Mouse (Mus musculus): ENCODE data around the gene Slc38a4. TPM values are rescaled to one million over a fixed set of nuclear protein-coding genes. Genes with fewer than 3 reads are reported as not detected.

Slc38a4 gene
- polyA plus RNA-seq, 1 experiment from 2014 or later: 29.1 TPM

DNA sequence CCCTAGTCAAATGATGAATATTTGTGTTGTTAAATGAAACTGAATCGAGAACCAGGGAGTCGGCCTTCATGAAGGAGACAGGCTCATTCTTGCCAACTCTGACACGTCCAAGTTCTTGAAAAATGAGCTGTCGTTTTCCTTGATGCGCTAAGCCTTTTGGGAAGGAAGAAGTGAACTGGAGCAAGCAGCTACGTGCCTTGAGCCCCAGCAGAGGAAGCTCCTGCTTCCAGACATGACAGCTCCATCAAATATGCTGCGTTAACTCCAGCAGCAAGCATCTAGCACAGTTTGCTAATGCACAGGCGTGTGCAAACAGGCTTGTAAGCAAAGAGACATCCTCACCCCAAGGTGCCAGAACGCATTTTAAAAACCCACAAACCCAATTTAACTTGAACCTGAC, 80.6 kb downstream of the Slc38a4 start:
- Histone ChIP-seq H3K36me3 (no peaks in the 10 kb centered on the region), H3K9me3 (replicated peaks) (no peaks in the 10 kb centered on the region), H3K4me3 (no peak overlapping the region), H3K27ac (no peak overlapping the region), H3K27me3 (no peaks in the 10 kb centered on the region), H3K9ac (no peak overlapping the region), H3K4me2 (replicated peaks) (no peak overlapping the region), H3K4me1 (no peaks in the 10 kb centered on the region)
- 79% methylated on average over 9 of the region's 9 CpGs for WGBS
- ATAC-seq (ENCODE audit: low FRiP score): no peak

DNA sequence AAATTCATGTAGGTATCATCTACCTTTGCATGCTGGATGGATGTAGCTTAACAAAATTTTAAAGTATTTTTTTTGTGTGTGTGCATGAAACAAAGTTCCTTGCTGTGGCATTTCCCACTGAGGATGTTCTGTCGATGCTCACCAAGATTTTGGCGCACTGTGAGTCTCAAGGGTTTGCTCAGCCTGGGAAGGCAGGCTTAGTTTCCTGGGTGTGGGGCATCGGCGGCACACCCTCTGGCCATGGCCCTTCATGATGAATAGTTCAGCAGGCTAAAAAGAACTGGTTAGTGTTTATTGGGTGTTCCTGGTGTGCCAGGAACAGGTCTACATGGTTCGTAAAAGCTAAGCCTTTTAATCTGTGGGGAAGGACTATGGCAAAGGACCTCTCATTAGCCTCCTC, 81.6 kb downstream of the Slc38a4 start:
- Histone ChIP-seq H3K4me1 (no peaks in the 10 kb centered on the region), H3K36me3 (no peaks in the 10 kb centered on the region), H3K4me3 (no peak overlapping the region), H3K9ac (no peak overlapping the region), H3K27ac (no peak overlapping the region), H3K27me3 (no peaks in the 10 kb centered on the region), H3K9me3 (replicated peaks) (no peaks in the 10 kb centered on the region), H3K4me2 (replicated peaks) (no peak overlapping the region)
- no peak for ATAC-seq (ENCODE audit: low FRiP score)
- WGBS: 96% methylated on average over 5 of the region's 5 CpGs

DNA sequence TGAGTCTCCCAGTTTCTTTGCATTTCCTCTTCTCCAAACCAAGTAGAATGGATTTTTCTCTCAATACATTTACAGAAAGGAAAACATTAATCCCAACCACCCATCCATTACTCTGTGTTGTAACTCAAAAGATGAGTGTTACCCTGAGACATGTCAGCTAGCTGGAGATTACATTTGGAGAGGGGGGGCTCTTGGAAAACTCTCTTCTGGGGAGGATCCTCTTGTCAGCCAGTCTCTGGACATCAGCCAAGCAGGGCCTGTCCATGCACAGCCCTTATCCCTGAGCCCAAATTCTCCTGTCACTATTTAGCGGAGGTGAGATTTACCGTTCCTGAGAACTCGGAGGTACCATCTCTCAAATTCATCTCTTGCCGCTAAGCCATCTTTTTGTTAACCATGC, 82.4 kb downstream of the Slc38a4 start:
- no peak overlapping the region for H3K4me3 ChIP-seq
- no peaks in the 10 kb centered on the region for H3K4me1 ChIP-seq
- 97% methylated on average over 4 of the region's 4 CpGs for WGBS
- H3K9ac ChIP-seq: no peak overlapping the region
- H3K9me3 ChIP-seq (replicated peaks): no peaks in the 10 kb centered on the region
- H3K27me3 ChIP-seq: no peaks in the 10 kb centered on the region
- H3K4me2 ChIP-seq (replicated peaks): no peak overlapping the region
- no peaks in the 10 kb centered on the region for H3K36me3 ChIP-seq
- H3K27ac ChIP-seq: no peak overlapping the region
- ATAC-seq (ENCODE audit: low FRiP score): no peak

DNA sequence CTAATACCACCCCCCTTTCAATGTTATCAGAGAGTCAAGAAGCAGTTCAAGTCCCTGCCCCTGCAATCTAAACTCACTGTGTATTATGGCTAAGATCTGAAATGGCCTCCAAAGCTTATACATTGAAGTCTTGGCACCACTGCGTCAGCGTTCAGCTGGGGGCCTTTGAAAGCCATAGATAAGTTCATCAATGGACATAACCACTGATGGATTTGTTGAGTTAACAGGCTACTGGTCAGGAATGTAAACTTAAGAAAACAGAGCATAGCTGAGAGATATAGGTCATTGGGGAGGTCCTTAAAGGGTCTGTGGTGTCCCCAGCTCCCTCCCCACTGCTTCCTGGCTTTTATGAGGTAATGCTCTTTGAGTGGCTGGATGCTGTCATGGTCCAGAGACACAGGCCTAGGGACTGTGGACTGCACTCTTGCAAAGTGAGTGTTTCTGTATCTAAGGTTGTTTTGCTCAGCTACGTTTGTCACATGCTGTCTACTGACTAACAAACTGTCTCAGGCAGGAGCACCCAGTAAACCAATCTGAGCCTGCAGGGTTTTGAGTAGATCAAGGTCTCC, 83.0 kb downstream of the Slc38a4 start:
- no peak overlapping the region for H3K4me3 ChIP-seq
- WGBS: 96% methylated on average over 3 of the region's 3 CpGs
- H3K27ac ChIP-seq: no peak overlapping the region
- no peak overlapping the region for H3K9ac ChIP-seq
- H3K27me3 ChIP-seq: no peaks in the 10 kb centered on the region
- no peaks in the 10 kb centered on the region for H3K4me1 ChIP-seq
- no peak for ATAC-seq (ENCODE audit: low FRiP score)
- no peaks in the 10 kb centered on the region for H3K9me3 ChIP-seq (replicated peaks)
- no peaks in the 10 kb centered on the region for H3K36me3 ChIP-seq
- H3K4me2 ChIP-seq (replicated peaks): no peak overlapping the region

DNA sequence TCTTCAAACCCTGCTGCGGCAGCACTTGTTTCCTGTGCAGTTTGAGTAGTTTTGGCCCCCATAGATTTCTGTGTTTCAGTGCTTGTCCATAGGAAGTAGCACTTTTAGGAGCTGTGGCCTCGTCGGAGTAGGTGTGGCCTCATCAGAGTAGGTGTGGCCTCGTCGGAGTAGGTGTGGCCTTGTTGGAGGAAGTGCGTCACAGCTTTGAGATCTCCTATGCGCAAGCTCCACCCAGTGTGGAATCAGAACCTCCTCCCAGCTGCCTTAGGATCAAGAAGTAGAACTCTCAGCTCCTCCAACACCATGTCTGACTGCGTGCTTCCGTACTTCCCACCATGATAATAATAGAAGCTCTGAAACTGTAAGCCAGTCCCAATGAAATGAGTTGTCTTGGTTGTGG, 83.8 kb downstream of the Slc38a4 start:
- no peaks in the 10 kb centered on the region for H3K9me3 ChIP-seq (replicated peaks)
- no peaks in the 10 kb centered on the region for H3K27me3 ChIP-seq
- no peak overlapping the region for H3K4me3 ChIP-seq
- no peaks in the 10 kb centered on the region for H3K36me3 ChIP-seq
- no peak for ATAC-seq (ENCODE audit: low FRiP score)
- no peaks in the 10 kb centered on the region for H3K4me1 ChIP-seq
- WGBS: 92% methylated on average over 9 of the region's 9 CpGs
- H3K27ac ChIP-seq: no peak overlapping the region
- no peak overlapping the region for H3K4me2 ChIP-seq (replicated peaks)
- H3K9ac ChIP-seq: no peak overlapping the region

DNA sequence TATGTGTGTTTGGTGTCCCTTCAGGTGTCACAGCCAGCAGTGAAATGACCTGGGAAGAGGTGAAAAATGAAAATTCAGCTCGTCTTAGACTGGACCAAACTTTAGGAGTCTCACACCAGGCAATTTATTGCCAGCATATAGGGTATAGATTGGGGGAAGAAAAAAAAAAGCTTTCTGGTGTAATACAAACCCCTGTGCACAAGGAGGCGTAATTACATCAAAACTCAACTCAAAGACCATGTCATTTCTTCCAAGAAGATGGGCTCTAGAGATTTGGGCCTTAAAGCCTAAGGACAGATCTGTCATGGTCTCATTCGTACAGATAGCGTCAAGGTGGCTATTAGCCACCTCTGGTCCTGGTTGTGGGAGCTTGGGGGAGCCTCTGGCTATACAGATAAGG, 86.0 kb downstream of the Slc38a4 start:
- Histone ChIP-seq H3K4me1 (no peaks in the 10 kb centered on the region), H3K4me3 (no peak overlapping the region), H3K9ac (no peak overlapping the region), H3K9me3 (replicated peaks) (no peaks in the 10 kb centered on the region), H3K27ac (no peak overlapping the region), H3K4me2 (replicated peaks) (no peak overlapping the region), H3K27me3 (no peaks in the 10 kb centered on the region), H3K36me3 (no peaks in the 10 kb centered on the region)
- ATAC-seq (ENCODE audit: low FRiP score): no peak
- WGBS: 68% methylated on average over 4 of the region's 4 CpGs

DNA sequence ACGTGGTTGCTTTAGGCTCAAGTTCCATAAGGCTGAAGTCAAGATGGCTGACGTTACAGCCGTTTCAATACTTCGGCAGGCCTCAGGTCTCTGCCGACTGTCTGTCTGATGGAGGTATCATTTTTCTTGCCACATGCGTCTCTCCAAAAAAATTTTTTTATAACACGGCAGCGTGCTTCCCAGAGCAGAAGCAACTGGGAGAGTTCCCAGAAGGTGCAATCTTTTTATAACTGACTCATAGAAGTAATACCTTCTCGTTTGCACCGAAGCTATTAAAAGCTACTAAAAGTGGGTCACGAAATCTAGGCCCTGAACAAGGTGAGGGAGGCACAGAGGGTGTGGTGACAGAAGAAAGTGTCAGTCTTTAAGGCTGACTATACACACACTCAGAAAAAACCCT, 87.0 kb downstream of the Slc38a4 start:
- ATAC-seq (ENCODE audit: low FRiP score): no peak
- no peaks in the 10 kb centered on the region for H3K9me3 ChIP-seq (replicated peaks)
- 87% methylated on average over 11 of the region's 11 CpGs for WGBS
- H3K4me3 ChIP-seq: no peak overlapping the region
- no peaks in the 10 kb centered on the region for H3K27me3 ChIP-seq
- no peaks in the 10 kb centered on the region for H3K4me1 ChIP-seq
- H3K4me2 ChIP-seq (replicated peaks): no peak overlapping the region
- H3K36me3 ChIP-seq: no peaks in the 10 kb centered on the region
- H3K27ac ChIP-seq: no peak overlapping the region
- H3K9ac ChIP-seq: no peak overlapping the region

DNA sequence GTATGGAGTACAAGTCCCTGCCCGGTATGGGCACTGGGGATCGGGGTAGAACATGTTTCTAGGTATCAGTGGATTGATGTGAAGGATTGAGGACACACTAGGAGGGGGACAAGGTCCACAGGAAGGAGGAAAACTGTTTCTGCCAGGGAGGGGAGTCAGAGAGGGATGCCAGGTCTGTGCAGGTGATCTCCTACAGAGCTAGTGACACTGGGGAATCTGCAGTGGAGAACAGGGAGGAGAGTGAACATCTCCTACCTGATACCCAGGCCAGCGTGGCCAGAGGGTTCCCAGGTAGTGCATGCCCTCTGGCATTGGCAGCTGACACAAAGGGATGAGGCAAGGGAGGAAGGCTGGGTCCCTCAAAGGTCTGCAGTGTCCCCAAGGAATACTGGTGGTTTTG, 89.4 kb downstream of the Slc38a4 start:
- Histone ChIP-seq H3K9ac (no peak overlapping the region), H3K27me3 (no peaks in the 10 kb centered on the region), H3K36me3 (no peaks in the 10 kb centered on the region), H3K27ac (no peak overlapping the region), H3K4me1 (no peaks in the 10 kb centered on the region), H3K4me2 (replicated peaks) (no peak overlapping the region), H3K4me3 (no peak overlapping the region), H3K9me3 (replicated peaks) (no peaks in the 10 kb centered on the region)
- WGBS: 88% methylated on average over 3 of the region's 3 CpGs
- ATAC-seq (ENCODE audit: low FRiP score): no peak

DNA sequence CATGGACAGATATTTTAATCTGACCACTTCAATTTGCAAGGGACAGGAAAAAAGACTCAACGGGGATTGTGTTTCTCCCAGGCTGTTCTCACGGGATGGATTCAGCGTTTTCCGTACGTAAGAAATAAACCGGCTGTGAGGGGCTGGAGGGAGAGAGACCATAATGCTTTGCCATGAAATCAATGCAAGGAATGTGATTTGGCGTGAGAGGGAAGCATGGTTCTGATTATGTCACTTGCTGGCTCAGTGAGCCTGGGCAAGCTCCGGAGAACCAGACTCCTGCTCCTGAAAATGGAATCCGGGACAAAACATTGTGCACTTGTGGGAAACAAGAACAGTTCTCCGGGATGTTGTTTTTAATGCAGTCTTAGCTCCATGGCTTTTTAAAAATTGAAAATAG, 92.0 kb downstream of the Slc38a4 start:
- 63% methylated on average over 10 of the region's 10 CpGs for WGBS
- H3K9ac ChIP-seq: no peak overlapping the region
- no peak overlapping the region for H3K4me2 ChIP-seq (replicated peaks)
- no peak overlapping the region for H3K27ac ChIP-seq
- H3K4me3 ChIP-seq: no peak overlapping the region
- H3K36me3 ChIP-seq: no peaks in the 10 kb centered on the region
- no peak for ATAC-seq (ENCODE audit: low FRiP score)
- no peaks in the 10 kb centered on the region for H3K27me3 ChIP-seq
- H3K9me3 ChIP-seq (replicated peaks): 0 out of 2 replicates have a peak, but pooled peaks cover 4% of the 10 kb centered on the region
- no peaks in the 10 kb centered on the region for H3K4me1 ChIP-seq

DNA sequence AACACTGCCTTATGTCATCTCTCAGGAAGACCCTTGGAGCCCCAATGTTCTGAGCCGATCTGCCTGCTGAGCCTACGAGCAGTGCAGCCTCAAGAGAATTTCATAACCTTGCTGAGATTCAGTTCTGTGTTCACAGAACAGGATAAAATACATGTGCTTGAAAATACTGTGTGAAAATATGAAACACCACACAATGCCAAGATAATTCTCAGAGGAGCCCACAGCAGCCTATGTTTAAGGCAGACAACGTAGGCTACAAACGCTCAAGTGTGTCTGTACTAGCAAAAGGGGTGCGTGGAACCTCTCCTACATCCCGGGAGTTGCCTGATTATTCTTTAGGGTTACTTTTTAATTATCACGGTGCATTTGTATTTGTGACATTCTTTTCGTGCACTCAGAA, 92.4 kb downstream of the Slc38a4 start:
- Histone ChIP-seq H3K4me3 (no peak overlapping the region), H3K27ac (no peak overlapping the region), H3K36me3 (no peaks in the 10 kb centered on the region), H3K9me3 (replicated peaks) (0 out of 2 replicates have a peak, but pooled peaks cover 4% of the 10 kb centered on the region), H3K4me2 (replicated peaks) (no peak overlapping the region), H3K4me1 (no peaks in the 10 kb centered on the region), H3K27me3 (no peaks in the 10 kb centered on the region), H3K9ac (no peak overlapping the region)
- WGBS: 82% methylated on average over 8 of the region's 8 CpGs
- ATAC-seq (ENCODE audit: low FRiP score): no peak

DNA sequence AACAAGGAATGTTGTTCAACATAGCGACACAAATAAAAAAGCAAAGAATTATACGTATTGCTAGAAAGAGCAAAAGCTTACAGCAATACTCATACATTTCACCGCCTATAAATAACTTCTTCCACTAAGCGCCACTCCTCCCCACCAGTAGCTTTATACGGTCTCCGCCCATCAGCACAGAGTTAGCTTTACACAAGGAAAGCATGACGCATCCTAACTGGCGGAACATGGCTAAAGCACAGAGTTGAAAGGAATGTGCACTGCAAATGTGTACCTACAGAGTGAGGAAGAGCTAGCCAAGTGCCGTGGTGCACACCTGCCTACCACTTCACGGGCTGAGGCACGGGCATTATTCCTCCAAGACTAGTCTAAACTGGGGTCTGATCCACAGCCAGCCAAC, 95.4 kb downstream of the Slc38a4 start:
- H3K9ac ChIP-seq: no peak overlapping the region
- H3K4me2 ChIP-seq (replicated peaks): no peak overlapping the region
- no peak overlapping the region for H3K27ac ChIP-seq
- no peaks in the 10 kb centered on the region for H3K4me1 ChIP-seq
- H3K4me3 ChIP-seq: no peak overlapping the region
- H3K27me3 ChIP-seq: no peaks in the 10 kb centered on the region
- 90% methylated on average over 11 of the region's 11 CpGs for WGBS
- ATAC-seq (ENCODE audit: low FRiP score): no peak
- no peaks in the 10 kb centered on the region for H3K36me3 ChIP-seq
- H3K9me3 ChIP-seq (replicated peaks): 0 out of 2 replicates have a peak, but pooled peaks cover 4% of the 10 kb centered on the region

DNA sequence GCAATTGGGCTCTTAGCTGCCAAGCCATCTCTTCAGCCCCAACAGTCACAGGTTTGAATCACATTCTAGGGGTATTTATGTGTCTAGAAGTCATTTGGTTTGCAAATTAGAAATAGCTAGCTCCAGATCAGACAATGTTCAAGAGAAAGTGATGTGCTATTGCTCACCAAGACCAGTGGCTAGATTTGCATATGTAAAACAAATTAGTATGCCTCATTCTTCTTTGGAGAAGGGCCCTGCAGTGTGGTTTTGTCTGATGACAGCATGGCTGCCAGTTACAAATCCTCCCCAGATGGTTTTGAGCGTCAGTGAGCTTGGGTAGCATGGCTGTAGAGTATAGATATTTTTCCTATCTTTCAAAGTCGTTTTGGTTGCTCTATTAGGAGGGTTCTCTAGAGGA, 96.5 kb downstream of the Slc38a4 start:
- Histone ChIP-seq H3K9ac (no peak overlapping the region), H3K4me2 (replicated peaks) (no peak overlapping the region), H3K9me3 (replicated peaks) (0 out of 2 replicates have a peak, but pooled peaks cover 4% of the 10 kb centered on the region), H3K4me1 (no peaks in the 10 kb centered on the region), H3K36me3 (no peaks in the 10 kb centered on the region), H3K27ac (no peak overlapping the region), H3K27me3 (no peaks in the 10 kb centered on the region), H3K4me3 (no peak overlapping the region)
- ATAC-seq (ENCODE audit: low FRiP score): no peak
- WGBS: 48% methylated on average over 2 of the region's 2 CpGs

DNA sequence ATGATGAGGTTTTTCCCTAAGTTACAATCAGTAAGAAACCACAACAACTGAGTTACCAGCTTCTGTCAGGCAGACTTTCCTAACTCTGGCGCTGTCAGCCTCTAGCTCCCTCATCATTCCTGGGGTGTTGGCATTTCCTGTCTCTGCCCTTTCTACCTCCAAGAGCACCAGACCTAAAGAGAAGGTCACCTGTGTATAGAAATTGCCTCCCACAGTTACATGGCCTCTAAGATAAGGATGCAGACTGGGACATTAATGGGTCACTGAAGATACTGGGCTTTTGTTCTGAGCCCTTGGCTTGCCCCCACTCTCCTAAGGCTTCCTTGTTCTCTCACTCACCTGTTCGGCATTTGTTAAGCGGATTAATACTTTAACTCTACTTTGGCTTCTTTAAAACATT, 99.1 kb downstream of the Slc38a4 start:
- peaks cover 5% of the 10 kb centered on the region; the same call in 1 of the 2 replicates for H3K4me1 ChIP-seq
- H3K27ac ChIP-seq: no peak overlapping the region
- 87% methylated on average over 3 of the region's 3 CpGs for WGBS
- no peaks in the 10 kb centered on the region for H3K27me3 ChIP-seq
- H3K4me3 ChIP-seq: no peak overlapping the region
- no peak overlapping the region for H3K4me2 ChIP-seq (replicated peaks)
- no peaks in the 10 kb centered on the region for H3K36me3 ChIP-seq
- 0 out of 2 replicates have a peak, but pooled peaks cover 4% of the 10 kb centered on the region for H3K9me3 ChIP-seq (replicated peaks)
- H3K9ac ChIP-seq: no peak overlapping the region
- ATAC-seq (ENCODE audit: low FRiP score): no peak

Measured in hindbrain, embryonic 12.5 days (tissue).